Mouse (Mus musculus) urinary bladder, postnatal 4 days (tissue): ENCODE measurements around the gene Tcp11.

Experiments used
- DNase-seq, 2 experiments: peaks; one replicate each; pipeline ENCODE4 v3.0.0; 2021 to 2022; ENCODE audit warnings: low spot score in 2 of 2

The Tcp11 gene

GRCm38 (mm10) chr17:28084395-28084905 is 4.0 kb upstream of the Tcp11 start:
- DNase-seq: no peak

- DNase-seq: no peak
These were observed 2.4 kb upstream of the Tcp11 start for GRCm38 (mm10) chr17:28082863-28083262.

GRCm38 (mm10) chr17:28081856-28082255 is 1.4 kb upstream of the Tcp11 start:
- no peak for DNase-seq

GRCm38 (mm10) chr17:28081385-28081784 is 946 bp upstream of the Tcp11 start:
- no peak for DNase-seq

GRCm38 (mm10) chr17:28080817-28081165 is 352 bp upstream of the Tcp11 start:
- no peak for DNase-seq

- peak; percentile 73 to 89 for DNase-seq
These were observed 821 bp downstream of the Tcp11 start for GRCm38 (mm10) chr17:28079618-28080017.

GRCm38 (mm10) chr17:28078028-28078427 is 2.4 kb downstream of the Tcp11 start:
- no peak for DNase-seq

- no peak for DNase-seq
These were observed 6.0 kb downstream of the Tcp11 start for GRCm38 (mm10) chr17:28074486-28074885.

- no peak for DNase-seq
These were observed 7.7 kb downstream of the Tcp11 start for GRCm38 (mm10) chr17:28072730-28073129.

- DNase-seq: peak in 1 of 2 experiments; percentile 73
These were observed 10.2 kb downstream of the Tcp11 start for GRCm38 (mm10) chr17:28070256-28070655.

GRCm38 (mm10) chr17:28069446-28069845 is 11.0 kb downstream of the Tcp11 start:
- no peak for DNase-seq

GRCm38 (mm10) chr17:28067303-28067702 is 13.1 kb downstream of the Tcp11 start:
- no peak for DNase-seq

GRCm38 (mm10) chr17:28063163-28063562 is 17.3 kb downstream of the Tcp11 start:
- no peak for DNase-seq

GRCm38 (mm10) chr17:28062710-28063109 is 17.7 kb downstream of the Tcp11 start:
- DNase-seq: no peak

GRCm38 (mm10) chr17:28061472-28061871 is 19.0 kb downstream of the Tcp11 start:
- no peak for DNase-seq

GRCm38 (mm10) chr17:28060681-28061080 is 19.8 kb downstream of the Tcp11 start:
- DNase-seq: no peak

GRCm38 (mm10) chr17:28058346-28058745 is 22.1 kb downstream of the Tcp11 start:
- no peak for DNase-seq

- no peak for DNase-seq
These were observed 28.1 kb downstream of the Tcp11 start for GRCm38 (mm10) chr17:28052293-28052863.

GRCm38 (mm10) chr17:28050210-28050609 is 30.2 kb downstream of the Tcp11 start:
- no peak for DNase-seq

GRCm38 (mm10) chr17:28048425-28048824 is 32.0 kb downstream of the Tcp11 start:
- no peak for DNase-seq

GRCm38 (mm10) chr17:28047520-28047919 is 32.9 kb downstream of the Tcp11 start:
- no peak for DNase-seq

GRCm38 (mm10) chr17:28047017-28047416 is 33.4 kb downstream of the Tcp11 start:
- DNase-seq: no peak

- DNase-seq: no peak
These were observed 38.1 kb downstream of the Tcp11 start for GRCm38 (mm10) chr17:28042299-28042771.

GRCm38 (mm10) chr17:28041298-28041697 is 39.1 kb downstream of the Tcp11 start:
- DNase-seq: no peak
